Mouse (Mus musculus): ENCODE data around the gene P2ry12. TPM values are rescaled to one million over a fixed set of nuclear protein-coding genes. Genes with fewer than 3 reads are reported as not detected.

P2ry12 gene
- 1 to 10 TPM; 1.4 to 2.2 TPM for total RNA-seq (2021)
- long read RNA-seq, experiment 1, partial matches to known transcripts: 0 of 1 reads
- long read RNA-seq, experiment 1, other reads (novel, unspliced or antisense): 1 of 1 reads
- long read RNA-seq, experiment 2, partial matches to known transcripts: 0 of 4 reads
- long read RNA-seq, experiment 2, other reads (novel, unspliced or antisense): 1 of 4 reads

GRCm38 (mm10) chr3:59262704-59263103 lies at the start of gene P2ry12:
Gene P2ry12 (minus strand): TSS chr3:59262871.
- intact Hi-C loops (cut with DNase I): no loop called here
- DNase-seq: no peak

GRCm38 (mm10) chr3:59305518-59305917 lies 42.8 kb upstream of the P2ry12 start:
- intact Hi-C loops (cut with DNase I): no loop called here
- DNase-seq: no peak

- intact Hi-C loops (cut with DNase I): no loop called here
Measured at GRCm38 (mm10) chr3:59304944-59305343, 42.3 kb upstream of the P2ry12 start.

GRCm38 (mm10) chr3:59297653-59298052 lies 35.0 kb upstream of the P2ry12 start:
- intact Hi-C loops (cut with DNase I): no loop called here
- DNase-seq: no peak

More at GRCm38 (mm10) chr3:59304944-59305343, 42.3 kb upstream of the P2ry12 start:
- DNase-seq: no peak

GRCm38 (mm10) chr3:59296563-59297130 lies 34.0 kb upstream of the P2ry12 start:
- intact Hi-C loops (cut with DNase I): no loop called here
- DNase-seq: no peak

- intact Hi-C loops (cut with DNase I): no loop called here
- no peak for DNase-seq
Measured at GRCm38 (mm10) chr3:59295699-59296562, 33.3 kb upstream of the P2ry12 start.

- intact Hi-C loops (cut with DNase I): no loop called here
Measured at GRCm38 (mm10) chr3:59293437-59294199, 30.9 kb upstream of the P2ry12 start.

GRCm38 (mm10) chr3:59290551-59290950 lies 27.9 kb upstream of the P2ry12 start:
- intact Hi-C loops (cut with DNase I): no loop called here
- no peak for DNase-seq

More at GRCm38 (mm10) chr3:59293437-59294199, 30.9 kb upstream of the P2ry12 start:
- DNase-seq: no peak

- intact Hi-C loops (cut with DNase I): no loop called here
- DNase-seq: no peak
Measured at GRCm38 (mm10) chr3:59278620-59279019, 15.9 kb upstream of the P2ry12 start.

GRCm38 (mm10) chr3:59278254-59278533 lies 15.5 kb upstream of the P2ry12 start:
- no peak for DNase-seq
- intact Hi-C loops (cut with DNase I): no loop called here

GRCm38 (mm10) chr3:59277502-59278253 lies 15.0 kb upstream of the P2ry12 start:
- DNase-seq: no peak
- intact Hi-C loops (cut with DNase I): no loop called here

- DNase-seq: no peak
- intact Hi-C loops (cut with DNase I): no loop called here
Measured at GRCm38 (mm10) chr3:59270811-59271210, 8.1 kb upstream of the P2ry12 start.

- no peak for DNase-seq
- intact Hi-C loops (cut with DNase I): no loop called here
Measured at GRCm38 (mm10) chr3:59263988-59264387, 1.3 kb upstream of the P2ry12 start.

GRCm38 (mm10) chr3:59263417-59263816 lies 746 bp upstream of the P2ry12 start:
- intact Hi-C loops (cut with DNase I): no loop called here
- DNase-seq: no peak

- intact Hi-C loops (cut with DNase I): no loop called here
- DNase-seq: no peak
Measured at GRCm38 (mm10) chr3:59261709-59262472, 780 bp downstream of the P2ry12 start.

GRCm38 (mm10) chr3:59260745-59261144 lies 1.9 kb downstream of the P2ry12 start:
- intact Hi-C loops (cut with DNase I): no loop called here
- DNase-seq: no peak

GRCm38 (mm10) chr3:59257740-59258664 lies 4.7 kb downstream of the P2ry12 start:
- DNase-seq: no peak
- intact Hi-C loops (cut with DNase I): no loop called here

- no peak for DNase-seq
- intact Hi-C loops (cut with DNase I): no loop called here
Measured at GRCm38 (mm10) chr3:59250454-59250853, 12.2 kb downstream of the P2ry12 start.

- DNase-seq: no peak
- intact Hi-C loops (cut with DNase I): no loop called here
Measured at GRCm38 (mm10) chr3:59248031-59248430, 14.6 kb downstream of the P2ry12 start.
